Mouse (Mus musculus) right cerebral cortex, postnatal 10 days (tissue): ENCODE results near the gene Cd44.

Experiments used
- DNase-seq, 2 experiments: peaks; one replicate each; pipeline ENCODE4 v3.0.0; 2021; ENCODE audit warnings: low spot score in 2 of 2

Gene Cd44

GRCm38 (mm10) chr2:102872436-102872835, 29.0 kb downstream of the Cd44 start:
- no peak for DNase-seq

GRCm38 (mm10) chr2:102868444-102868843, 33.0 kb downstream of the Cd44 start:
- no peak for DNase-seq

GRCm38 (mm10) chr2:102867396-102868088, 33.9 kb downstream of the Cd44 start:
- no peak for DNase-seq

GRCm38 (mm10) chr2:102866594-102866993, 34.9 kb downstream of the Cd44 start:
- no peak for DNase-seq

- DNase-seq: no peak
Observed at GRCm38 (mm10) chr2:102865354-102865752, 36.1 kb downstream of the Cd44 start.

- DNase-seq: no peak
Observed at GRCm38 (mm10) chr2:102864695-102865353, 36.6 kb downstream of the Cd44 start.

- DNase-seq: no peak
Observed at GRCm38 (mm10) chr2:102864036-102864435, 37.4 kb downstream of the Cd44 start.

- DNase-seq: no peak
Observed at GRCm38 (mm10) chr2:102863583-102863982, 37.9 kb downstream of the Cd44 start.

- no peak for DNase-seq
Observed at GRCm38 (mm10) chr2:102862706-102863105, 38.8 kb downstream of the Cd44 start.

GRCm38 (mm10) chr2:102858271-102858670, 43.2 kb downstream of the Cd44 start:
- no peak for DNase-seq

- no peak for DNase-seq
Observed at GRCm38 (mm10) chr2:102853297-102853696, 48.2 kb downstream of the Cd44 start.

GRCm38 (mm10) chr2:102851936-102852477, 49.5 kb downstream of the Cd44 start:
- no peak for DNase-seq

GRCm38 (mm10) chr2:102850026-102850425, 51.4 kb downstream of the Cd44 start:
- no peak for DNase-seq

GRCm38 (mm10) chr2:102848811-102849433, 52.5 kb downstream of the Cd44 start:
- DNase-seq: no peak

GRCm38 (mm10) chr2:102841231-102841630, 60.2 kb downstream of the Cd44 start:
- no peak for DNase-seq

- no peak for DNase-seq
Observed at GRCm38 (mm10) chr2:102838179-102838578, 63.3 kb downstream of the Cd44 start.

GRCm38 (mm10) chr2:102831547-102831946, 69.9 kb downstream of the Cd44 start:
- DNase-seq: no peak

- peak; percentile 74 to 78 for DNase-seq
Observed at GRCm38 (mm10) chr2:102829201-102829600, 72.3 kb downstream of the Cd44 start.

GRCm38 (mm10) chr2:102828381-102828780, 73.1 kb downstream of the Cd44 start:
- DNase-seq: no peak

- no peak for DNase-seq
Observed at GRCm38 (mm10) chr2:102827841-102828240, 73.6 kb downstream of the Cd44 start.

GRCm38 (mm10) chr2:102825961-102826633, 75.4 kb downstream of the Cd44 start:
- DNase-seq: no peak

- DNase-seq: peak; percentile 57 to 60
Observed at GRCm38 (mm10) chr2:102822036-102822435, 79.4 kb downstream of the Cd44 start.
